Mouse (Mus musculus): Measurements from ENCODE around the gene Col28a1. TPM values are rescaled to one million over a fixed set of nuclear protein-coding genes. Genes with fewer than 3 reads are reported as not detected.

The Col28a1 gene
- total and polyA plus RNA-seq, 3 experiments: not detected

GRCm38 (mm10) chr6:7951778-7952177, 240.6 kb downstream of the Col28a1 start:
- no peak for DNase-seq (ENCODE audit: low read depth, low spot score)
- Histone ChIP-seq H3K4me1 (ENCODE audit: control insufficient read depth in 1 of 2, insufficient read depth in 2 of 2, low read length in 2 of 2) (no peaks in the 10 kb centered on the region), H3K79me2 (ENCODE audit: control insufficient read depth, insufficient read depth, low read length, poor library complexity) (no peaks in the 10 kb centered on the region), H3K4me3 (ENCODE audit: control insufficient read depth in 1 of 2, insufficient read depth in 1 of 2, low read depth in 2 of 2, low read length in 2 of 2) (no peak overlapping the region), H3K9ac (ENCODE audit: control insufficient read depth, low read depth, low read length, poor library complexity, severe bottlenecking) (no peak overlapping the region), H3K27me3 (ENCODE audit: control insufficient read depth in 1 of 2, insufficient read depth in 2 of 2, low read length in 2 of 2) (peaks cover 0 to 4% of the 10 kb centered on the region in 2 experiments; a peak in 3 of 4 replicates), H3K36me3 (ENCODE audit: control insufficient read depth in 1 of 2, insufficient read depth in 2 of 2, low read length in 2 of 2) (no peaks in the 10 kb centered on the region), H3K27ac (ENCODE audit: control insufficient read depth, low read depth, low read length) (no peak overlapping the region), H3K9me3 (replicated peaks; ENCODE audit: insufficient read depth, low read length) (no peaks in the 10 kb centered on the region)
- no peak for TF ChIP-seq ZC3H11A (IDR thresholded peaks at IDR 0.05; ENCODE audit: low read depth, low read length)
- no peak for TF ChIP-seq BHLHE40 (IDR thresholded peaks at IDR 0.05; ENCODE audit: borderline replicate concordance, low read depth, low read length)
- no peak for TF ChIP-seq E2F4 (IDR thresholded peaks at IDR 0.05; ENCODE audit: borderline replicate concordance, low read depth, low read length)
- TF ChIP-seq HCFC1 (IDR thresholded peaks at IDR 0.05; ENCODE audit: low read depth, low read length): no peak
- no peak for TF ChIP-seq USF1 (IDR thresholded peaks at IDR 0.05; ENCODE audit: low read depth, low read length)
- TF ChIP-seq MYB (IDR thresholded peaks at IDR 0.05; ENCODE audit: low read depth, low read length): no peak

Other genes starting within 250 kb of the Col28a1 start
- gene Mios, start 16.6 kb upstream of the Col28a1 start, total RNA-seq (2012; rRNA removed): 15.1 and 15.6 TPM in 2 replicates
- 10 to 100 TPM in 1 of 2 experiments, not detected in 1; 11.4 TPM for gene Mios, start 16.6 kb upstream of the Col28a1 start, polyA plus RNA-seq (2012; ENCODE audit: insufficient read depth in 1 of 2, insufficient read length in 2 of 2, low read depth in 1 of 2, low replicate concordance in 2 of 2, missing spikeins in 1 of 2)
- gene Rpa3, start 66.6 kb upstream of the Col28a1 start, total RNA-seq (2012; rRNA removed): 77.2 and 78.2 TPM in 2 replicates
- 10 to 100 TPM in 1 of 2 experiments, not detected in 1; 80.9 TPM for gene Rpa3, start 66.6 kb upstream of the Col28a1 start, polyA plus RNA-seq (2012; ENCODE audit: insufficient read depth in 1 of 2, insufficient read length in 2 of 2, low read depth in 1 of 2, low replicate concordance in 2 of 2, missing spikeins in 1 of 2)
- gene Umad1, start 66.7 kb upstream of the Col28a1 start, total RNA-seq (2012; rRNA removed): 5.3 and 5.9 TPM in 2 replicates
- gene Umad1, start 66.7 kb upstream of the Col28a1 start, polyA plus RNA-seq (2012; ENCODE audit: insufficient read depth in 1 of 2, insufficient read length in 2 of 2, low read depth in 1 of 2, low replicate concordance in 2 of 2, missing spikeins in 1 of 2): 1 to 10 TPM in 1 of 2 experiments, not detected in 1; 9.7 TPM
- 2.2 and 3.0 TPM in 2 replicates for gene Gm45062, start 66.8 kb upstream of the Col28a1 start, total RNA-seq (2012; rRNA removed)
- 1 to 10 TPM in 1 of 2 experiments, not detected in 1; 3.6 TPM for gene Gm45062, start 66.8 kb upstream of the Col28a1 start, polyA plus RNA-seq (2012; ENCODE audit: insufficient read depth in 1 of 2, insufficient read length in 2 of 2, low read depth in 1 of 2, low replicate concordance in 2 of 2, missing spikeins in 1 of 2)

Measured in MEL (cell line).